Mouse (Mus musculus) kidney, postnatal 14 days (tissue): Measurements from ENCODE around the gene Nemp2.
"Not testable (repeated sequence)": the region's sequence is repeated elsewhere in the genome, so short reads cannot be mapped to it uniquely, and the experiment has no call there.

Source experiments
- DNase-seq: peaks from one replicate; pipeline ENCODE4 v3.0.0; 2022; ENCODE audit warnings: mixed read lengths

Gene Nemp2

GRCm38 (mm10) chr1:52655153-52655552 is 24.6 kb downstream of the Nemp2 start:
- no peak for DNase-seq

GRCm38 (mm10) chr1:52658160-52658559 is 27.7 kb downstream of the Nemp2 start:
- no peak for DNase-seq

GRCm38 (mm10) chr1:52660278-52660677 is 29.8 kb downstream of the Nemp2 start:
- DNase-seq = no peak

- no peak for DNase-seq
Observed at GRCm38 (mm10) chr1:52660765-52661164, 30.3 kb downstream of the Nemp2 start.

GRCm38 (mm10) chr1:52663228-52663627 is 32.7 kb downstream of the Nemp2 start:
- no peak for DNase-seq

GRCm38 (mm10) chr1:52668743-52669323 is 38.3 kb downstream of the Nemp2 start:
- DNase-seq = no peak

GRCm38 (mm10) chr1:52669931-52670330 is 39.4 kb downstream of the Nemp2 start:
- DNase-seq = no peak

- peak; percentile 37 for DNase-seq
Observed at GRCm38 (mm10) chr1:52675561-52676551, 45.4 kb downstream of the Nemp2 start.

- peak; percentile 69 for DNase-seq
Observed at GRCm38 (mm10) chr1:52676621-52677020, 46.1 kb downstream of the Nemp2 start.

GRCm38 (mm10) chr1:52683550-52683949 is 53.0 kb downstream of the Nemp2 start:
- no peak for DNase-seq

- DNase-seq = no peak
Observed at GRCm38 (mm10) chr1:52687636-52688035, 57.1 kb downstream of the Nemp2 start.

- DNase-seq = not testable (repeated sequence)
Observed at GRCm38 (mm10) chr1:52694456-52694855, 64.0 kb downstream of the Nemp2 start.
